Mouse (Mus musculus): Measurements from ENCODE around the gene Cherp.

DNA sequence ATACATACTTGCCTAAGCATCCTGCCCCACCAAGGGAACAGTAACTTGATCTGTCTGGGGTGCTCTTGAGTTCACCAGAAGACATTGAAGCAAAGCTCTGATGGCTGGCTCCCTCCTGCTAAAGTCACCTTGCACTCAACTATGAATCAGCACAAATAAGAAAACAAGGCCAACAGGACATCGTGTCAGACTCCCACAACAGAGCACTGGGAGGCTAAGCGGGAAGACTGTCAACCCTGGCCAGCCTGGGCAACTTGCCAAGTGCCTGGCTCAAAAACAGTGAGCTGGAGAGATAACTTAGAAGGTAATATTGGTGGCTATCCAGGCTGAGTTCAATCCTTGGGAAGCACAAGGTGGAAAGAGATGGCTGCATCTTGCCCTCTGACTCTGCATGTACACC is 40.1 kb downstream of the Cherp start:
- TF ChIP-seq POLR2A (IDR thresholded peaks at IDR 0.05; ENCODE audit: extremely low read depth, insufficient read depth, low read length) (no peak), CTCF (IDR thresholded peaks at IDR 0.05; ENCODE audit: low read depth, low read length) (no peak)

Measured in liver, adult 2 months (tissue).